Mouse (Mus musculus) left cerebral cortex, adult 9 months (tissue): Measurements from ENCODE around the gene Msl3l2.

Experiments
- DNase-seq, 2 experiments: peaks; one replicate each; pipeline ENCODE4 v3.0.0; 2022; ENCODE audit warnings: low spot score in 2 of 2

The Msl3l2 gene

DNA sequence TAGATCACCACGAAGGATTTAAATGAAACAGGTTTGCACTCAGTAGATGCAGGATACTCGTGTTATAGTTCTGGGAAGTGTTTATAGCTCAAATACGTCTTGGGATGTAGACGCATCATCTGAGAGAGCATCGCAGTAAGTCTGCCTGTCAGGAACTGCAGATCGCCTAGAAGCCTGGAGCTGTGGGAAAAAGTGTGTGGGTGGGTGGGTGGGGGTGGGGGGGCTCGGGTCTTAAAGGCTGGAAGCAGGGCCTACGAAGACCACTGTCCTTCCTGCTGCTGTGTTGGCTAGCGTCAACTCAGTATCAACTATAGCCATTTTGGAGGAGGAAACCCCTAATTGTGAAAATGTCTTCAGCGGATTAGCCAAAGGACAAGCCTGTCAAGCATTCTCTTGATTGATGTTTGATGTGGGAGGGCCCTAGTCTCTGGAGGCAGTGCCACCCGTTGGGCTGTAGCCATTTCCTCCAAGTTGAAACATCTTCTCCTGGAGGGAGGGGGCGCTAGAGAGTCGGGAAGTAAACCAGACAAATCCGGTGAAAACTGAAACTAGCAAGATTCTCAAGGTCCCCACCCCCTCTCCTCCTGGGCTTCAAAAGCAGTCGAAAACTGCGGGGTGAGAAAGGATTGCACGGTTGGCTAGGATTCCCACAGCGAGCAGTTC is at the start of gene Msl3l2:
Msl3l2 (plus strand) TSS at position 585 of the 663 bp plus-strand sequence.
- peak; percentile 84 to 96 for DNase-seq

DNA sequence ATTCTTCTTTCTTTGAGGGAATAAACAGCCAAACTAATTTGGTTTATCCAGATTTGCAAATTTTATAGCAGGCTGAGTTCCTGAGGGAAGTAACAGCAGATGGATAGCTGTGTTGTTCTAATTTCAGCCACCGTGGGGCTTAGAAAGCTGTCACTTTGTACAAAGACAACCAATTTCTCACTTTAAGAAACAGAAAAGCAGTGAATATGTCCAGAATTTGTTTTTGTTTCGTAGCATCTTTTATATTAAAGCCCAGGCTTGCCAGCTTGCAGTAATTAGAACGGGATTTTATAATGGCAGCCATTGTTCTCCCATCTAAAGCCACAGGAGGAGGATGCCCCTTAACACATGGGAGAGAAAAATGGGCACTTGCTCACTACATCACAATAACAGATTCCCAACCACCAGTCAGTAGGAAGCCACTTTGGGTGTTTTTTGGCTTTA is 47.7 kb upstream of the Msl3l2 start:
- DNase-seq: peak in 1 of 2 experiments; percentile 15

DNA sequence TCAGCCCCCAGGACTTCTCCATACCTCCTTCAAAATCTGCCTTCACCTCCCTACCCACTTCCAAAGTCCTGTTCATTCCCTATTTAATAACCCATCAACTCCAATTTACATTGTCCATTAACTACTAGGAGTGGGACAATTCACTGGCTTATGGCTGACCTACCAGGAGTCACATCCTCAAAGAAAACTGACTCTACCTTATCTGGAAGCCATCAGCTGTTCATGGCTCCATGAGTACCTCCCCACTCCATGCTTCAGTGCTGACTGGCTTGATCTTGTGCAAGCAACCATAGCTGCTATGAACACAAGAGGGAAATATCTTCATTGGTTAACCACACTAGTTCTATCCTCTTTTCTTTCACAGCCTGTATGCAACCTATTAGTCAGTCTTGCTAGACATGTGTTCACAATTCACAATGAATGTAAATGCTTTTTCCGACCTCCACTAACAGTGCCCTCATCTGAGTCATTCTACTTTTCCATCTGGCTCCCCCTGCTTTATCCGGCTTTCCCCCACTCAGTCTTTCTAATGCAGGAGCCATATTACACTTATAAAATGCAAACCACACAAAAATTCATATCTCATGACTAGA is 45.4 kb upstream of the Msl3l2 start:
- no peak for DNase-seq

DNA sequence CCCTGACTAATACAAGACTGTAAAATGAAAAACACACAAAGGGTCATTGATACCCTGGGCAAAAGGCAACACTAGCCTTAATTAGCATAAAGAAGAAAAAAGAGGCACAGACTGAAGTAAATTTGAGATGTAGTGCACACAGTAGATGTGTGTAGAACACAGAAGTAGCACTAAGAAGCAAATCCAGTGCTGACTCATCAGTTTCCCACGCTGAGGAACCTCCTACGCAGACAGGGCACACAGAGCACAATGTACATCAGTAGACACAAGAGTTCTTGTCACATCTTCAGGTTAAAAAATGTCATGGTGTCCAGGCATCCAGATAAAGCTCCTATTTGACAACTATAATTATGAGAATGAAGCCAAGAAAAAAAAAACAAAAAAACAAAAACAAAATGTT is 44.0 kb upstream of the Msl3l2 start:
- peak; percentile 22 to 31 for DNase-seq

DNA sequence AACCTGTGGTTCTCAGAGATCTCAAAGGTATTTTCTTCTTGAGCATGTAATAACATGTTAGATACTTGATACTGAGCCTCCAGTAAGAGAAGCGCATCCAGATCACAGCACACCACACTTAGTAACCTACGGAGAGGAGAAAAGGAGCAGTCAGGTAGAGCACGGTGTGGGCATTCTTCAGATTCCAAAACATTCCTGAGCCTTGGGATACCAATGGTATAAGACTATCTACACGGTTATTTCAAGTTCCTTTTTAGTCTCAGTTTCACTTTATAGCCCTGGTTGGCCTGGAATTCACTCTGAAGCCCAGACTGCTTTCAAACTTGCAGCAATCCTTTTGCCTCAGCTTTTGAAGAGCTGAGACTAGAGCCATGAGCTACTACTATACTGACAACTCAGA is 17.0 kb upstream of the Msl3l2 start:
- DNase-seq: no peak

DNA sequence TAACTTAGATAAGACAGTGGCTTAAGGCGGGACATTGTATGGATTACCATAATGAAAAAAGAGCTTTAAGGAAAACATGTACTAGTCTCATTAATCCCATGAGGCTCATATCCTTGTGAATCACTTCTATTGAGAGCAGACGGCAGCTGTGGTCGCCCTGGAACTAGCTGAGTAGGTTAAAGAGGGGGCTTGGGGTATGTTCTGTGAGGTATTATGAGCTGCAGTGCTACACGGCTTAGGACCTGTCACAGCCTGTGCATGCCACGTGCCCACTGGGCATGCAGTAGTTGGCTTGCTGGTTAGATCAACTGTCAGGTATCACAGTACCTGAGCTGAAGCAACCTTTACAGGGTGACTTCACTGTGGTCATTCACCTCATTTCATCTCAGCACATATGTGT is 12.1 kb upstream of the Msl3l2 start:
- no peak for DNase-seq

DNA sequence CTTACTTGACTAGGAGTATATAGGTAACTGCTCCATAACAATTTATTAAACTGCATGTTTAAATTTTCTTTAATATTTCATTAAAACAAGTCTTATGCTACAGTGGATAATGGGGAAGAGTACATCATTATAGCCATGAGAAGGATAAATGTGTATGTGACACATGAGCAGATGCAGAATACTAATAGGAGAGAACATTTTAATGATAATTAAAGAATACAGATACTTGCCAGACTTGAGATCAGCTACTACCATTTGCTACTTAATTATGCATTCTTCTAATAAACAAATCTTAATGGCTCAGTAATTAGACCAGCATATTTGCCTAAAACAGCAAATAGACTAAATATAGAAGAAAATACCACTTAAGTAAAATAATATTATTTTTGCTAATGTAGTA is 10.0 kb upstream of the Msl3l2 start:
- DNase-seq: no peak

DNA sequence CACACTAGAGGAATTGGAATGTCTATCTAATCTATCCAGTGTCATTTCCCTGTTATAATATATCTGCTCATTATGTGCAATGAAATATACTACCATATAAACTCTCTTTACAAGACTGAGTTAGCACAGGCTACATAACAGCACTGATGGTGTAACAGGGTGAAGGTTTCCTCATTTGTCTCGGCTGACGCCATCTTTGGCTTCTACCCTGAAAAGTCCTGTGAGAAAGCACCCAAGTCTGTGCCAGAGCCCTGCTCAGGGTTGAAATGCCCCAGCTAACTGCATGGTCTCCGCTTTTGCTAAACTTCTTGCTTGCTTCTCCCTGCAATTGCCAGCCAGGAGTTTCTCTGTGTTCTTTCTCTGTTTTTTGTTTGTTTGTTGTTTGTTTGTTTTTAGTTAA is 7.6 kb upstream of the Msl3l2 start:
- no peak for DNase-seq

DNA sequence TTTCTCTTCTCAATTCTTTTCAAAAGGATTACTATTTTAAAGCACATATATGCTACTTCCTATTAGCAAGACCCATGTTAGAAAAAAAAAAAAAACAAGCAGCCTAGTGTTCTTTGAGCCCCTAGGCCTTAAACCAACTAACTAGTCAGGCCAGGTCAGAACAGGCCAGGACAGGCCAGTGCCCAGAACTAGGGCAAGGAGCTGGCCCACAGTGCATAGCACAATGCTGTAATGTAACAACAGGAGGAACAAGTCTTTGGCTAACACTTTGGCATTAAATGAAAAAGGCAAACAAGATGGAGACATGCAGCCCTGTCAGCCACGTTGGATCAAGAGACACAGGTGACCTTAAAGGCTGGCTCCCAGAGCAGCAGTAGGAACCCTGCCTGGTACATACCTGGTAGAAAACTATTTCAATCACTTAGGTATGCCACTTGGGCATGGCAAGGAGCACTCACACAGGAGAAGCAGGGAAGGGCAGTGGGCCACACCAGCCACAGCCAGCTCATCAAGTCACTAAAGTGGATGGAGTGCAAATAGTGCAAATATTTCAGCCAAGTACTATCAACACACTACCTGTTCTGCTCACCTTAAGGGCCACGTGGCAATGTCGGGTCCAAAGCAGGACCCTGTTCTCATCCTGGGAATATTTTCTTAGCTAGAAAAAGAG is 6.9 kb upstream of the Msl3l2 start:
- DNase-seq: no peak

DNA sequence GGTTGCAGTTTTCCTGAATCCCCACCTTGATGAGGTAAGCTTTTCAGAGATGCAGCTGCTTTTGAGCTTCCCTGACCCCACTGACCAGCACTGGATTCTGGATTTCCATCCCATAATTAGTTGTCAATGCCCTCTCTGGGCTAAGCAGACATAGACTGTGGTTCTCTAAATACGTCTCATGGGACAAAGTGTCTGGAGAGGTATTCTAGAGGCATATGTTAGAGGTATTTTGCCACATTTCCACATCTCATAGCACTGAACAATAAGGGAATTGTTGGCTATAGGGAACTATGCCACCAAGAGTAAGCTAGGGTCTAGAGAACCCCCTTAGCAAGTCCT is 248 bp downstream of the Msl3l2 start:
- no peak for DNase-seq

DNA sequence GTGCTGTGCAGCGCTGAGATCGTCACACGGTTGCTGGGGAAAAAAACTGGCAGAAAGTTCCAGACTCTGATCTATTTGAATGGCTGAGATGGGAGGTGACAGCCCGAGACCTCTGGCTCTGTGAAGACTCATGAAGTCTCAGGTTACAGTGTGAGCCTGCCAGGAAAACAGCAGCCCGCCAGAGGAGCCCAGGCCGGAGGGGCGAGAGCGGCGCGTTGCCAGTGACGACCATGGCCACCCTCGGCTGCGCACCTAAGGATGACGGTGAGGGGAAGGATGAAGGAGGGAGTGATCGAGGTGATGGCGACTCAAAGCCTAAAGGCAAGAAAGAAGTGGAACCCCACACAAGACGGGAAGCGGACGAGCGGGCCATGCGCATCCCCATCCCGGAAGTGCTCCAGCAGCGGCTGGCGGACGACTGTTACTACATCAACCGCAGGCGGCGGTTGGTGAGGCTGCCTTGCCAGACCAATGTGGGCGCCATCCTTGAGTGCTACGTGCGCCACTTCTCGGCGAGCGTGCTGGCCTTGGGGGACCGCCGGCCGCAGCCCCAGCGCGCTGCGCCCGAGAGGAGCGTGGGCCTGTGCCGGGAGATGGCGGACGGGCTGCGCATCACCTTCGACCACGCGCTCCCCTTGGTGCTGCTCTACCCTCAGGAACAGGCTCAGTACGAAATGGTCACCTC is 8.4 kb downstream of the Msl3l2 start:
- peak; percentile 38 to 78 for DNase-seq

DNA sequence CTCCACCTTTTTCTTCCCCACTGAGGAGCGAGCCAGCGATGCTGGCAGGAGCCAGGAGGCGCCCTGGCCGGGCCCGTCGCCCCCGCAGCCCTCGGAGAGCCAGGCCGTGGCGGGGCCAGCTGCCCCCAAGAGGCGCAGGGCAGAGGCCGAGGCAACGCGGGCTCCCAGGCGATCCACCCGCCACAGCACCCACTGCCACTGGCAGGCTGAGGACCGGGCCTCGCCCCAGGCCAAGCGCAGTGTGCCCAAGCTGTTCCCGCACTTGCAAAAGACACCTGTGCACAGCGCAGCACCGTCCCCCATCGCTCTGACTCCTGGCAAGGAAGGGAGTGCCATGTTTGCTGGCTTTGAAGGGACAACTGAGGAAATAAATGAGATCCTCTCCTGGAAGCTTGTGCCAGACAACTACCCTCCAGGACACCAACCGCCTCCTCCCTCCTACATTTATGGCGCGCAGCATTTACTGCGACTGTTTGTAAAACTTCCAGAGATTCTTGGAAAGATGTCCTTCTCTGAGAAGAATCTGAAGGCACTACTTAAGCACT is 9.0 kb downstream of the Msl3l2 start:
- DNase-seq: peak in 1 of 2 experiments; percentile 48

DNA sequence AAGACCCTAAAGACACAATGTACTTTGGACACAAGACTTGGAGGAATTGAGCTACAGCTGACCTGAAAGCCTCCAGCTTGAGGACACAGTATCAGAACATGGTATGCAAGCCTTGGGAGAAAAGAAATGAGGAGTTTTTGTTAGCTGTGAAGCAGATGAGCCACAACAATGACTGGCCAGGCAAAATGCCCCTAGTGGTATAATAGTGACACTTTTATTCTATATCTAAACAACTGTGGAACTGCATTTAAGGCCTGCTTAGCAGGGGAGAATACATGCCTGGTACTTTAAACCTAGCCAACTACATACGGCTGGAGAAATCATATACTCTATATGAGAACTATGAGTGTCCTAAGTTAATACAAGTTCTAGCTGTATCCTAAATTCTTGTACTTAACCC is 20.3 kb downstream of the Msl3l2 start:
- DNase-seq: no peak

DNA sequence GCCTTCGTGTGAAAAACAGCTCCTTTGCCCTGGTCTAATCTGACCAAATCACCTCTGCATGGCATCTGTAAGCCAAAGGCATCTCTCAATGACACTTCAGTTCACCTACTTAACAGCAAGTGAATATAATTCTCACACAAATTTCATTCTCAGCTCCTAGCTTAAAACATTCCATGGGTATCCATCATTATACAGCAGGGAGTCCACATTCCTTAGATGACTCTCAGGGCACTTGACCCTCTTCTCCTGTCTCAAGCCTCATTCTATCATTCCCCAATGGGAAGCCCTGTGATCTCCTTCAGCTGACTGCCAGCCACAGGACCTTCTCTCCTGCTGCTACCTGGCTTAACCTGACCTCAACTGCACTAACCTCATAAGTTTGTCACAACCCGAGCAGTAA is 22.9 kb downstream of the Msl3l2 start:
- DNase-seq: no peak

DNA sequence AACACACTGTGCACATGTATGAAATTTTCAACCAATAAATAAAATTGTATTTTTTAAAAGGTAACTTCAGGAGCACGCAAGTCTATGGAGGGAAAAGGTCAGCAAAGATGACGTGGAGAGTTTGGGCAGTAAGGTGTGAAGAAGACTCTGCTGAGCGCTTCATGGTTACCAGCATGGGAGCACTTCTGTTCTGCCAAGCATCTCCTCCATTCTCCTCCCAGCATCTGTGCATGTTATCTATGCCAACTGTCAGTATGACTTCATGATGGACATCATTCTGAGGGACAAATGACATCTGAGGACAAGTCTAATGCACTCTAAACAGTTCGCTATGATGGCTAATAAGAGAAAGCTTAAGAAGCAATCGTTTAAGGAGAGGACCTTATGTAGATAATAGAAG is 30.5 kb downstream of the Msl3l2 start:
- DNase-seq: no peak

DNA sequence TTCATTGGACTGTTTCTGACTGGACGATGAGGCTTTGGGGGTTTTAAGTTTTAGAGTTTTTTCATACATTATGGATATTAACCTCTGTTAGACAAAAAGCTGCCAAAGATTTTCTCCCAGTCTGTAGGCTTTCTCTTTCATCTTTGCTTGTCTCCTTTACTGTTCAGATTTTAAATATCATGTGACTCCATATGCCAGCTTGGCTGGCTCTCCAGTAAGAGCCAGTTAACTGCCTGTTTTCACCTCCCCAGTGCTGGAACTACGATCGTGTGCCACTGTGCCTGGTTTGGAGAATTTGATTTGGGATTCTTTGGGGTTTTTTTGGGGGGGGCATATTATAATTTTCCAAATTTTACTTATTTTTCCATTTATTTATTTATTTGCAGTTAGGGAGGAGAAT is 42.2 kb downstream of the Msl3l2 start:
- DNase-seq: no peak

DNA sequence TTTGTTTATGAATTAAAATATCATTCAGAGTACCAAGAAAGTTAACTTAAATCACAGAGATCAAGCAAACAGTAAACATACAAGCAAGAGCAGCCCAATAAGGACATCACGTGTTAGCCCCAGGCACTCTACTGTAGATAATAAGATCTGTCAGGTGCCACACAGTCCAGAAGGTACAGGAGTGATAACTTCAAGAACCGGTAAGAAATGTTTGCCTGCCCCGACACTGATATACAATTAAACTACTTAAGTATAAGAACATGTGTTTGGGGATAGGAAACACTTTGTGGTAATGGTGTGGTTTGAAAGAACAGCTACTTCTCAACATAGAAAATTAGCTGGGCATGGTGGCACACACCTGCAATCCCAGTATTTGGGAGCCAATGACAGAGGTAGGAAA is 50.2 kb downstream of the Msl3l2 start:
- DNase-seq: no peak

DNA sequence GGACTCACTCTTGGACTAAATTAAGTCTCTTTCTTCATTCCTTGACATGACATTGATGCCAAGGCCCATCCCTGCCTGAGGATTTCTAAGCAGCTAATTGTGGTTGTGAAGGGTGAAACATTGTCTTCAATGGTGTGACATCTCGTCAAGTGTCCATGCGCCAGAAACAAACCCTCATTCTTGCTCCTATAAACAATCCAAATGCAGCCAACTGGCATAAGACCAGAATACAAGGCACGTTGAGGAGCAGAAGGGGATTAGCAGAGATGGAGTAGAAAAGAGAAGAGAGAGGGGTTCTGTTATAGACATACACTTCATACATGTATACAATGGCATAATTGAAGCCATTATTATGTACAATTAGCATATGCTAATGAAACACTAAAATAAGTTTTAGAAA is 51.5 kb downstream of the Msl3l2 start:
- DNase-seq: no peak

DNA sequence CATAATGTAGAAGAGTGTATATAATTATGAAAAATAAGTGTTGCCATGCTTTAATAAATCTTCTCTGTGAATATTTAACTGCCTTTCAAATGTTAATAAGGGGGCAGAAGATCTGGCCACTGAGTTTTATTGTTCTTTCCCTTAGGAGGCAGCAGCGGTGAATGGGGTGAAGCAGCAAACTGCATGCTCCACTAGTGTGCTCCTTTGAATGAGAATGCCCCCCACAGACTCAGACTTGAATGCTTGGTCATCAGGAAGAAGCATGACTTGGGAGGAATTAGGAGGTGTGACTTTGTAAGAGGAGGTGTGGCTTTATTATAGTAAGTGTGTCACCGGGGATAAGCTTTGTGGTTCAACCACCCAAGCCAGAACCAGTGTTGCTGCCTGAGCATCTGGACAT is 52.0 kb downstream of the Msl3l2 start:
- DNase-seq: no peak

DNA sequence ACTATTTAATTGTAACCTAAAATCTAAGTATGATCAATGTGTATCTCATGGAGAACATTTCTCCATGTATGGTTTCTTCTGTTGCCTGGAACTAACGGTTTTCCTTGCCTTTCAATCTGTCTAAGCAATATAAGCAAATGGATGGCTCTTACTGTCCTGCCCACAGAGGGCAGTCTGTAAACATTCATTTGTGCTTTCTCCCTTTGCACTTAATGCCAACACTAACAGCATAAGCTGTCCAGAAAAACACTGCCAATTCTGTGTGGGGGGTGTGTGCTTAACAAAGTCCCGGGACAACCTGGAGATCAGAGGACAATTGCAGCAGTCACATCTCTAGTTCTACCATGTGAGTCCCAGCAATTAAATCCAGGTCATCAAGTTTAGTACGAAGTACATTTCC is 57.7 kb downstream of the Msl3l2 start:
- no peak for DNase-seq

DNA sequence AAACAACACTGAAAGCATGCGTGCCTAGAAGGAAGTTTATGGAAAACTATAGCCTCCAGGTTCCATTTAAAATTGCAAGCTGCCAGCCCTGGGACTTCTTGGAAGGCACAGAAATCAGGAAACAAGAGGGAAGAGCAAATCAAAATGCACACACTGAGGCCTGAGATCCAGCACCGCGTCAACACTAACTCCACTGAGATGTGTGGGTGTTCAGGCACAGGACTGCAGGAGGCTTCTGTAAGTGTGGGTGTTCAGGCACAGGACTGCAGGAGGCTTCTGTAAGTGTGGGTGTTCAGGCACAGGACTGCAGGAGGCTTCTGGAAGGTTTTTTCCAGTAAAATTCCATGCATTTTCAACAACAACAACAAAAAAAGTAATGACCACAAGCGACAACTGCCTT is 59.0 kb downstream of the Msl3l2 start:
- peak in 1 of 2 experiments; percentile 29 for DNase-seq
